Mouse (Mus musculus) stomach, embryonic 15.5 days (tissue): Measurements from ENCODE around the gene Ifi204. TPM values are rescaled to one million over a fixed set of nuclear protein-coding genes. Genes with fewer than 3 reads are reported as not detected.
"Not testable (repeated sequence)": the region's sequence is repeated elsewhere in the genome, so short reads cannot be mapped to it uniquely, and the experiment has no call there.

Source experiments
- ATAC-seq: fragments of 200-750 bp; cut with Nextera tagmentation; 2 replicates; pipeline ENCODE4 v1.8.0; 2017; ENCODE audit warnings: low read depth, moderate number of reproducible peaks, moderate TSS enrichment; ENCODE audit not compliant: insufficient read depth, low FRiP score
- H3K27ac ChIP-seq: fragments of 300-500 bp; sonication (generic); 2 replicates; pipeline ENCODE4 v1.5.1; 2015; ENCODE audit warnings: mild to moderate bottlenecking, inconsistent platforms
- H3K27me3 ChIP-seq: fragments of 300-500 bp; sonication (generic); replicated peaks from 2 replicates; pipeline ENCODE4 v1.6.1; 2015; ENCODE audit warnings: inconsistent platforms
- H3K36me3 ChIP-seq: fragments of 300-500 bp; sonication (generic); 2 replicates; pipeline ENCODE4 v1.6.1; 2015; ENCODE audit warnings: inconsistent platforms
- H3K4me1 ChIP-seq: fragments of 300-500 bp; sonication (generic); 2 replicates; pipeline ENCODE4 v1.6.1; 2015; ENCODE audit warnings: inconsistent platforms
- H3K4me2 ChIP-seq: fragments of 300-500 bp; sonication (generic); 2 replicates; pipeline ENCODE4 v1.6.1; 2015; ENCODE audit warnings: mild to moderate bottlenecking, inconsistent platforms
- H3K4me3 ChIP-seq: fragments of 300-500 bp; sonication (generic); replicated peaks from 2 replicates; pipeline ENCODE4 v1.5.1; 2015; ENCODE audit warnings: inconsistent platforms
- H3K9ac ChIP-seq: fragments of 300-500 bp; sonication (generic); 2 replicates; pipeline ENCODE4 v1.6.1; 2015; ENCODE audit warnings: inconsistent platforms
- H3K9me3 ChIP-seq: fragments of 300-500 bp; sonication (generic); 2 replicates; pipeline ENCODE4 v1.6.1; 2016; ENCODE audit warnings: inconsistent platforms
- WGBS: fragments of 180-500 bp; shearing (Covaris S2); methylation state at CpG from one replicate; pipeline ENCODE4 v1.1.7; 2015; 5-methylcytosine and 5-hydroxymethylcytosine counted together
- polyA plus RNA-seq: library from polyadenylated mRNA; unstranded; fragments of >200 nt; fragmentation: Nextera tagmentation; extraction: Ambion mirVana; gene quantifications from 2 replicates; pipeline ENCODE4 v1.2.1, GENCODE M21; 2015

The Ifi204 gene
- 2.6 and 2.9 TPM in 2 replicates for polyA plus RNA-seq

GRCm38 (mm10) chr1:173766848-173767617, at the start of gene Ifi204:
Gene Ifi204 (minus strand): TSS chr1:173766943.
- not testable (repeated sequence) for H3K4me2 ChIP-seq, H3K27me3 ChIP-seq, H3K9me3 ChIP-seq, H3K9ac ChIP-seq, H3K4me1 ChIP-seq, H3K4me3 ChIP-seq, H3K27ac ChIP-seq, ATAC-seq, H3K36me3 ChIP-seq
- 61% methylated on average over 5 of the region's 5 CpGs for WGBS

DNA sequence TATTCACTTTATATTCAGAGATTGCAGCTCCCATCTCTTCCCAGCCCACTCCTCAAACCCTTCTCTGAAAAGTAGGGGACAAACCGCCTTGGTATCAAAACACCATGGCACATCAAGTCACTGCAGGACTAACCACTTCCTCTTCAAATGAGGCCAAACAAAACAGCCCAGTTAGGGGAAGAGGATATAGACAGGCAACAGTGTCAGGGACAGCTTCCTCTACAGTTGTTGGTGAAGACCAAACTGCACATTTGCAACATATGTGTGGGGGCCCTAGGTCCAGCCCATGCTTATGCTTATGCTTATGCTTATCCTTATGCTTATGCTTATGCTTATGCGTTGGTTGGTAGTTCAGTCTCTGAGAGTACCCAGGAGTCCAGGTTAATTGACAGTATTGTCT, 42.6 kb upstream of the Ifi204 start:
- not testable (repeated sequence) for H3K36me3 ChIP-seq, H3K27me3 ChIP-seq, H3K4me2 ChIP-seq, H3K4me3 ChIP-seq, H3K4me1 ChIP-seq, H3K9me3 ChIP-seq, ATAC-seq, H3K9ac ChIP-seq, H3K27ac ChIP-seq
- WGBS: 76% methylated on average over 2 of the region's 2 CpGs

DNA sequence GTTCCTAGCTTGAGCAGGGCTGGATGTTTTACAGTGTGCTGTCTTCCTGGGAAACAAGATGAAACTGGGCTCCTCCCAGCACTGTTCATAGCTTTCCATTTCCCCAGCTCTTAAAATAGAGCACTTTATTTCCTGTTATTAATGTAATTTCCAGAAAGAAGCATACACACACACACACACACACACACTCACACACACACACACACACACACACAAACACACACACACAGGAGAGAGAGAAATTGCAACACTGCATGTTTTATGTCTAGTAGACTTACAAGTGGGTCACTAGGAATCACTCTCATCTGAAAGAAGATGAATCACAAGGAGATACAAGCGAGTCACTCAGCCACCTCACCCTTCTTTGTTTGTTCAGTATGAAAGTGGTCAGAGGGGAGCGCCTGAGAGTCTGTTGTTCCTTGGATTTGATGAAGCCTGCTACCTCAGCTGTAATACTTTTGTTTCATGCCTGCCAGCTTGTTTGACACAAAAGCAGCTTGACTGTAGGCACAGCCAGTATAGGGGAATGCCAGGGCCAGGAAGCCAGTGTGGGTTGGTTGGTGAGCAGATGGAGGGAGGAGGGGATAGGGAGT, 36.0 kb upstream of the Ifi204 start:
- not testable (repeated sequence) for H3K36me3 ChIP-seq, H3K9me3 ChIP-seq, H3K4me1 ChIP-seq, H3K4me2 ChIP-seq, H3K9ac ChIP-seq, H3K27me3 ChIP-seq, H3K4me3 ChIP-seq, H3K27ac ChIP-seq, ATAC-seq
- 58% methylated on average over 2 of the region's 2 CpGs for WGBS

- not testable (repeated sequence) for H3K4me1 ChIP-seq, H3K27me3 ChIP-seq, H3K36me3 ChIP-seq, H3K4me3 ChIP-seq, ATAC-seq, H3K9ac ChIP-seq, H3K4me2 ChIP-seq, H3K27ac ChIP-seq, H3K9me3 ChIP-seq
- WGBS: 59% methylated on average over 3 of the region's 3 CpGs
These were observed 35.5 kb upstream of the Ifi204 start for GRCm38 (mm10) chr1:173802207-173802606.

DNA sequence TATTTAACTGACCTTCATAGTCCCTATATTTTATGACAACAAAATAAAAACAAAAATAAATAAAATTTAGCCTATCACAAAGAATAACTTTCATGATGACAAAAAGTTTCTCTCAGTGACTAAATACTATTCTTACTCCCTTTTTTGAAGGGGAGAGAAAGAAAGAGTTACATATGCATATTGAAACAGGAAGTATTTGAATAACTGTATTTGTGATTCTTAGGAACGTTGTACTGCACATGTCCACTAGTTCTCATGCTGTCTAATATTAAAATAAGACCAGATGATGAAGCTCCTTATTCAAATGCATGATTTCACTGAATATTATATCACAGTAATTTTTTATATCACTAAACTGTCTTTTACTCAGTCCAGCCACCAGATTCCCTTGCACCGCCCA, 35.0 kb upstream of the Ifi204 start:
- H3K9me3 ChIP-seq, H3K9ac ChIP-seq, H3K4me3 ChIP-seq, H3K36me3 ChIP-seq, ATAC-seq, H3K27ac ChIP-seq, H3K4me2 ChIP-seq, H3K27me3 ChIP-seq, H3K4me1 ChIP-seq: not testable (repeated sequence)
- WGBS: 79% methylated on average over 2 of the region's 2 CpGs

GRCm38 (mm10) chr1:173773457-173773856, 6.7 kb upstream of the Ifi204 start:
- not testable (repeated sequence) for ATAC-seq
- WGBS: 59% methylated on average over 3 of the region's 3 CpGs

GRCm38 (mm10) chr1:173760032-173760431, 6.7 kb downstream of the Ifi204 start:
- H3K27ac ChIP-seq, H3K27me3 ChIP-seq, H3K9ac ChIP-seq, H3K4me3 ChIP-seq, ATAC-seq, H3K4me2 ChIP-seq, H3K4me1 ChIP-seq, H3K9me3 ChIP-seq, H3K36me3 ChIP-seq: not testable (repeated sequence)
- 86% methylated on average over 5 of the region's 5 CpGs for WGBS

More at GRCm38 (mm10) chr1:173773457-173773856, 6.7 kb upstream of the Ifi204 start:
- H3K4me3 ChIP-seq, H3K9me3 ChIP-seq, H3K36me3 ChIP-seq, H3K4me2 ChIP-seq, H3K27ac ChIP-seq, H3K9ac ChIP-seq, H3K4me1 ChIP-seq, H3K27me3 ChIP-seq: not testable (repeated sequence)

GRCm38 (mm10) chr1:173742262-173742661, 24.5 kb downstream of the Ifi204 start:
- Histone ChIP-seq H3K9me3 (no peaks in the 10 kb centered on the region), H3K4me1 (no peaks in the 10 kb centered on the region), H3K36me3 (no peaks in the 10 kb centered on the region), H3K27me3 (no peaks in the 10 kb centered on the region), H3K27ac (no peak overlapping the region), H3K4me2 (no peak overlapping the region), H3K9ac (no peak overlapping the region), H3K4me3 (no peak overlapping the region)
- 68% methylated on average over 1 of the region's 1 CpGs for WGBS
- ATAC-seq: no peak

GRCm38 (mm10) chr1:173741656-173742055, 25.1 kb downstream of the Ifi204 start, which contains the start of gene Ifi207:
Gene Ifi207 (minus strand): TSS chr1:173741747.
- Histone ChIP-seq H3K27ac (no peak within 1 kb of the TSS), H3K4me2 (no peak within 1 kb of the TSS), H3K9ac (no peak within 1 kb of the TSS), H3K4me1 (no peaks in the 10 kb centered on the region), H3K27me3 (no peaks in the 10 kb centered on the region), H3K9me3 (no peaks in the 10 kb centered on the region), H3K36me3 (no peaks in the 10 kb centered on the region), H3K4me3 (no peak within 1 kb of the TSS)
- WGBS: 64% methylated on average over 4 of the region's 4 CpGs
- ATAC-seq: no peak

- H3K9me3 ChIP-seq: no peaks in the 10 kb centered on the region
- no peak overlapping the region for H3K27ac ChIP-seq
- H3K9ac ChIP-seq: no peak overlapping the region
- no peaks in the 10 kb centered on the region for H3K4me1 ChIP-seq
- no peak overlapping the region for H3K4me3 ChIP-seq
- H3K4me2 ChIP-seq: no peak overlapping the region
- no peak for ATAC-seq
- H3K36me3 ChIP-seq: no peaks in the 10 kb centered on the region
- no peaks in the 10 kb centered on the region for H3K27me3 ChIP-seq
These were observed 26.2 kb downstream of the Ifi204 start for GRCm38 (mm10) chr1:173740537-173740936.

DNA sequence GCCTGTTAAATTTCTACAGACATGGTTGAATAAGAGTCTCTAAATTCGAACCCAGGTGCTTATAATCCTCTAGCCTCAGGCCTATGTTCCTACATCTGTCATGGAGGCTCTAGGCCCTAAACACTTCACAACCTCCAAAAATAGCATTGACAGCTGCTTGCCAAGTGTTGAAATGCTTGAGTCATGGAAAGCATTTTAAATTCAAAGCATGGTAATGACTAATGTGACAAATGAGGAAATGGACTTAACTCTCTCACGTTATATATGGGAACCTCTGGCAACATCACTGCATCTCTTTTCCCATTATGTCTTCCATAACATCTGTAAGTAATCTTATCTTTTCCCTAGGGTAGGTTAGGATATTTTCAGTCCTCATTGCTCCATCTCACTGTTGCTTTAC, 29.8 kb downstream of the Ifi204 start:
- Histone ChIP-seq H3K4me3 (no peak overlapping the region), H3K27ac (no peak overlapping the region), H3K9ac (no peak overlapping the region), H3K27me3 (no peaks in the 10 kb centered on the region), H3K36me3 (no peaks in the 10 kb centered on the region), H3K4me2 (no peak overlapping the region), H3K9me3 (no peaks in the 10 kb centered on the region), H3K4me1 (no peaks in the 10 kb centered on the region)
- WGBS: 60% methylated on average over 2 of the region's 2 CpGs
- no peak for ATAC-seq

DNA sequence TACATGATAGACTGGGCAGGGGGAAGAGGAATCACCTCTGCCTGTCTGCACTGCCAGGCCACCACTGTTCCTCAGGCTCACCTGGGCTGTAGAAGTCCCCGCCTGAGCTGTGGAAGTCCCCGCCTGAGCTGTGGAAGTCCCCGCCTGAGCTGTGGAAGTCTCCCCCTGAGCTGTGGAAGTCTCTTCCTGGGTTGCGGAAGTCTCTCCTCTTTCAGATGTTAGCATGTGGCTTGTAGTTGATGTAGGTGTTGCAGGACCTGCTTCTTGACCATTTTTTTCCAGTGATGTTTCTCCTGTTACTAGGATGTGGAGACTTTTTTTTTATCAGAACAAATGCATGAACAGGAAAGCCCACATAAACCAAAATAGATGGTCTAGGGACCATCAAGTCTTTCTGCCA, 31.7 kb downstream of the Ifi204 start:
- not testable (repeated sequence) for H3K27ac ChIP-seq, H3K4me3 ChIP-seq, H3K27me3 ChIP-seq, H3K4me1 ChIP-seq, H3K9ac ChIP-seq, ATAC-seq, H3K9me3 ChIP-seq, H3K36me3 ChIP-seq, H3K4me2 ChIP-seq
- WGBS: 87% methylated on average over 4 of the region's 4 CpGs
